Mouse (Mus musculus) heart, embryonic 10.5 days (tissue): ENCODE results near the gene Szrd1. TPM values are rescaled to one million over a fixed set of nuclear protein-coding genes. Genes with fewer than 3 reads are reported as not detected.
"Not testable (repeated sequence)": the region's sequence is repeated elsewhere in the genome, so short reads cannot be mapped to it uniquely, and the experiment has no call there.

ENCODE experiments used
- DNase-seq: peaks from one replicate; pipeline ENCODE4 v3.0.0-alpha.2; 2017; ENCODE audit warnings: low spot score
- H3K27ac ChIP-seq: fragments of 300-500 bp; sonication (generic); 2 replicates; pipeline ENCODE4 v1.5.1; 2016; ENCODE audit warnings: mild to moderate bottlenecking
- H3K27me3 ChIP-seq: fragments of 300-500 bp; sonication (generic); 2 replicates; pipeline ENCODE4 v1.6.1; 2016; ENCODE audit warnings: mild to moderate bottlenecking; ENCODE audit not compliant: poor library complexity, insufficient read depth, severe bottlenecking
- H3K36me3 ChIP-seq: fragments of 300-500 bp; sonication (generic); 2 replicates; pipeline ENCODE4 v1.6.1; 2016; ENCODE audit warnings: mild to moderate bottlenecking, moderate library complexity
- H3K4me1 ChIP-seq: fragments of 300-500 bp; sonication (generic); 2 replicates; pipeline ENCODE4 v1.6.1; 2016; ENCODE audit warnings: mild to moderate bottlenecking
- H3K4me3 ChIP-seq: fragments of 300-500 bp; sonication (generic); 2 replicates; pipeline ENCODE4 v1.5.1; 2016; ENCODE audit warnings: mild to moderate bottlenecking, moderate library complexity
- H3K9me3 ChIP-seq: fragments of 300-500 bp; sonication (generic); 2 replicates; pipeline ENCODE4 v1.6.1; 2016; ENCODE audit warnings: mild to moderate bottlenecking, moderate library complexity
- WGBS: fragments of 180-500 bp; shearing (Covaris S2); methylation state at CpG from one replicate; pipeline ENCODE4 v1.1.7; 2016; 5-methylcytosine and 5-hydroxymethylcytosine counted together
- polyA plus RNA-seq: library from polyadenylated mRNA; unstranded; fragments of >200 nt; fragmentation: Nextera tagmentation; extraction: Ambion mirVana; gene quantifications from 2 replicates; pipeline ENCODE4 v1.2.1, GENCODE M21; 2016

Gene Szrd1
- polyA plus RNA-seq, 1 experiment from 2014 or later = 39.0 TPM

- no peak for DNase-seq
- Histone ChIP-seq H3K27me3 (no peaks in the 10 kb centered on the region), H3K9me3 (no peaks in the 10 kb centered on the region), H3K27ac (no peak overlapping the region), H3K36me3 (peaks cover 29% of the 10 kb centered on the region), H3K4me3 (no peak overlapping the region), H3K4me1 (peaks cover 20% of the 10 kb centered on the region)
- WGBS = 94% methylated on average over 5 of the region's 5 CpGs
Measured at GRCm38 (mm10) chr4:141163729-141164128, 24.2 kb upstream of the Szrd1 start.

GRCm38 (mm10) chr4:141161699-141162208 is 22.2 kb upstream of the Szrd1 start:
- H3K36me3 ChIP-seq = peaks cover 13% of the 10 kb centered on the region
- H3K9me3 ChIP-seq = no peaks in the 10 kb centered on the region
- no peak overlapping the region for H3K27ac ChIP-seq
- 84% methylated on average over 6 of the region's 6 CpGs for WGBS
- DNase-seq = no peak
- no peaks in the 10 kb centered on the region for H3K27me3 ChIP-seq
- H3K4me1 ChIP-seq = peaks cover 32% of the 10 kb centered on the region
- no peak overlapping the region for H3K4me3 ChIP-seq

GRCm38 (mm10) chr4:141160193-141160592 is 20.6 kb upstream of the Szrd1 start:
- no peaks in the 10 kb centered on the region for H3K27me3 ChIP-seq
- no peak overlapping the region for H3K4me3 ChIP-seq
- H3K9me3 ChIP-seq = no peaks in the 10 kb centered on the region
- H3K36me3 ChIP-seq = peaks cover 11% of the 10 kb centered on the region
- peaks cover 32% of the 10 kb centered on the region for H3K4me1 ChIP-seq
- H3K27ac ChIP-seq = no peak overlapping the region
- 93% methylated on average over 4 of the region's 4 CpGs for WGBS
- DNase-seq = no peak

GRCm38 (mm10) chr4:141159666-141160065 is 20.1 kb upstream of the Szrd1 start:
- no peaks in the 10 kb centered on the region for H3K9me3 ChIP-seq
- H3K4me3 ChIP-seq = no peak overlapping the region
- H3K27me3 ChIP-seq = no peaks in the 10 kb centered on the region
- no peak for DNase-seq
- peaks cover 8% of the 10 kb centered on the region for H3K36me3 ChIP-seq
- peak overlapping the region; percentile 42; the same call in 1 of the 2 replicates for H3K27ac ChIP-seq
- WGBS = 76% methylated on average over 5 of the region's 5 CpGs
- H3K4me1 ChIP-seq = peaks cover 32% of the 10 kb centered on the region

- Histone ChIP-seq H3K27me3 (no peaks in the 10 kb centered on the region), H3K36me3 (peaks cover 4% of the 10 kb centered on the region), H3K4me3 (no peak overlapping the region), H3K4me1 (peaks cover 32% of the 10 kb centered on the region), H3K27ac (peak overlapping the region; percentile 42; the same call in 1 of the 2 replicates), H3K9me3 (no peaks in the 10 kb centered on the region)
- 41% methylated on average over 11 of the region's 11 CpGs for WGBS
- no peak for DNase-seq
Measured at GRCm38 (mm10) chr4:141159093-141159492, 19.5 kb upstream of the Szrd1 start.

- DNase-seq = no peak
- no peak overlapping the region for H3K4me3 ChIP-seq
- H3K4me1 ChIP-seq = peaks cover 29% of the 10 kb centered on the region
- no peaks in the 10 kb centered on the region for H3K36me3 ChIP-seq
- peak overlapping the region; percentile 22; the same call in 1 of the 2 replicates for H3K27ac ChIP-seq
- WGBS = 76% methylated on average over 2 of the region's 2 CpGs
- no peaks in the 10 kb centered on the region for H3K9me3 ChIP-seq
- no peaks in the 10 kb centered on the region for H3K27me3 ChIP-seq
Measured at GRCm38 (mm10) chr4:141158609-141159008, 19.0 kb upstream of the Szrd1 start.

- Histone ChIP-seq H3K27ac (0 out of 2 replicates have a peak overlapping the region, but pooled peaks have one; percentile 38), H3K36me3 (no peaks in the 10 kb centered on the region), H3K4me3 (no peak overlapping the region), H3K4me1 (peaks cover 28% of the 10 kb centered on the region), H3K9me3 (no peaks in the 10 kb centered on the region), H3K27me3 (no peaks in the 10 kb centered on the region)
- 77% methylated on average over 4 of the region's 4 CpGs for WGBS
- no peak for DNase-seq
Measured at GRCm38 (mm10) chr4:141157485-141157884, 17.9 kb upstream of the Szrd1 start.

- DNase-seq = no peak
- H3K4me3 ChIP-seq = peak overlapping the region; percentile 99
- H3K9me3 ChIP-seq = no peaks in the 10 kb centered on the region
- H3K27ac ChIP-seq = peak overlapping the region; percentile 96; the same call in 1 of the 2 replicates
- WGBS = 50% methylated on average over 7 of the region's 7 CpGs
- H3K27me3 ChIP-seq = no peaks in the 10 kb centered on the region
- no peaks in the 10 kb centered on the region for H3K36me3 ChIP-seq
- H3K4me1 ChIP-seq = peaks cover 37% of the 10 kb centered on the region
Measured at GRCm38 (mm10) chr4:141149116-141149515, 9.5 kb upstream of the Szrd1 start.

- Histone ChIP-seq H3K4me3 (peak overlapping the region; percentile 99), H3K27me3 (no peaks in the 10 kb centered on the region), H3K36me3 (no peaks in the 10 kb centered on the region), H3K4me1 (peaks cover 37% of the 10 kb centered on the region), H3K9me3 (no peaks in the 10 kb centered on the region), H3K27ac (peak overlapping the region; percentile 96)
- under 1% methylated on average over 66 of the region's 66 CpGs for WGBS
- DNase-seq = peak; percentile 81
Measured at GRCm38 (mm10) chr4:141148009-141148801, 8.6 kb upstream of the Szrd1 start.

GRCm38 (mm10) chr4:141147112-141148008 is 7.8 kb upstream of the Szrd1 start, which contains the start of gene Fbxo42:
TSS of gene Fbxo42 (plus strand) at chr4:141147913.
- 7% methylated on average over 58 of the region's 58 CpGs for WGBS
- Histone ChIP-seq H3K36me3 (no peaks in the 10 kb centered on the region), H3K4me1 (peaks cover 31% of the 10 kb centered on the region), H3K4me3 (peak within 1 kb of the TSS; percentile 99), H3K27ac (peak within 1 kb of the TSS; percentile 96), H3K27me3 (no peaks in the 10 kb centered on the region), H3K9me3 (no peaks in the 10 kb centered on the region)
- DNase-seq = peak; percentile 92

GRCm38 (mm10) chr4:141146491-141147033 is 7.0 kb upstream of the Szrd1 start:
- Histone ChIP-seq H3K4me1 (peaks cover 23% of the 10 kb centered on the region), H3K27ac (peak overlapping the region; percentile 96; the same call in 1 of the 2 replicates), H3K36me3 (no peaks in the 10 kb centered on the region), H3K27me3 (no peaks in the 10 kb centered on the region), H3K4me3 (no peak overlapping the region), H3K9me3 (no peaks in the 10 kb centered on the region)
- WGBS = 93% methylated on average over 6 of the region's 6 CpGs
- no peak for DNase-seq

GRCm38 (mm10) chr4:141145124-141145523 is 5.5 kb upstream of the Szrd1 start:
- H3K9me3 ChIP-seq, H3K4me3 ChIP-seq, H3K36me3 ChIP-seq, DNase-seq, H3K27ac ChIP-seq, H3K27me3 ChIP-seq: not testable (repeated sequence)
- WGBS = 89% methylated on average over 11 of the region's 16 CpGs
- peaks cover 22% of the 10 kb centered on the region for H3K4me1 ChIP-seq
